Mouse (Mus musculus) right cerebral cortex, postnatal 25 days (tissue): Measurements from ENCODE around the gene Col7a1.

Experiments used
- DNase-seq: peaks from one replicate; pipeline ENCODE4 v3.0.0; 2022

The Col7a1 gene

DNA sequence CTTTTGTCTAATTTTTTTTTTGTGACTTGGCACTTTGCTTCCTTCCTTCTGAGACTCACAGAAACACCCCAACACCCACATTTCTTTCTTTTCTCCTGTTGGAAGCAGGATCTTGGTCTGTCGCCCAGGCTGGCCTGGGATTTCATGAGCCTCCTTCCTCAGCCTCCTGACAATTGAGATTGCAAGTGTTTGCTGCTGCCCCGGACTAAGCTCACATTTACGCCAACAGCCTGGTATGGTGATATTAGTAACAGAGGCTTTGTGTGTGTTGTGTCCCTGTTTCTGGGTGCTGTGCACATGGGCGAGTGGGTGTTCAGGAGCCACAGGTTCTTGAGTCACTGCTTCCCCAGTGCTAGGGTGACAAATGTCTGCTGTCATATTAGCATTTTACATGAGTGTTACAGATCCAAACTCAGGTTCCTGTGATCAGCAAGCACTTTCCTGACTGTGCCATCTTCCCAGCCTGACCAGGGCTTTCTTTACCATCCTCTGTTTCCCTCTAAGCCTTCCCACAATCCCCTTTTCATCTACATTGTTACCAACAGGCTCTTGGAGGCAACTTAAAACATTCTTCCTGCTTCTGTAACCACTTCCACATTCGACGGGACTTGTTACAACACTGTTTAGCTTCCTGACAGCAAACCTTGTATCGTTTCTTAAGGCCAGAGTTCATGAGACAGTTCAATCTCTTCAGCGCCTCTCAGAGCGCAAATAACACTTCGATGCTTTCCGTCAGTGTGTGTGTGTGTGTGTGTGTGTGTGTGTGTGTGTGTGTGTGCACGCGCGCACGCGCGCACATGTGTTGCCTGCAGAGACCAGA is 69.7 kb downstream of the Col7a1 start:
- peak; percentile 59 for DNase-seq

DNA sequence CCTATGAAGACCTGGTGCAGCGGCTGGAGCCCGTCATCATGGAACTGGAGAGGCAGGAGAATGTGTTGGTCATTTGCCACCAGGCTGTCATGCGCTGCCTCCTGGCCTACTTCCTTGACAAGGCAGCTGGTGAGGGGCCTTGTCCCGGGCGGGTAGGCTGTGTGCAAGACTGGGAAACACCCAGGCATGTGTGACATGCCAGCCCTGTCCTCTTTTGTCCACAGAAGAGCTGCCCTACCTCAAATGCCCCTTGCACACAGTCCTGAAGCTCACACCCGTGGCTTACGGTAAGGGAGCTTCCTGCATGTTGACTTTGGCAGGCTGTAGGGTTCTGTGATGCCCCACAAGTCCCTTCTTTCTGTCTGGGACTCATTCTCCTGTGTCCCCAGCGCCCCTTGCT is 74.1 kb downstream of the Col7a1 start:
- DNase-seq = no peak

DNA sequence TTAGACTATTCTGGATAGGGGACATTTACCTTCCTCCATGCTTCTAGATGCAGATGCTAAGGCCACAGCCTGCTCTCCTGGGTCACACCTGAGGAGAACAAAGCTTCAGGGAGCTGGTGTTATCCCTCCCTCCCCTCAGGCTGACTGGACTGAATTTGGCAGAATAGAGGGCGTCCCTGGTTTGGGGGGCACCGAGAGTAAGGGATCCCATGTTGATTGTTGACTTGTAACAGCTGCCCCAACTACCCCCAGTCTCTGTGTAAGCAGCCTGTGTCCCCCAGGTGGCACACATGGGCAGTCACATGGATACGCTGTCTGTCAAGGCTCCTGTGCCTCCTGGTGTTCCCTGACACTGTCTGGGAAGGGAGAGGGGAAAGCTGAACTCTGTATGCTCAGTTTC is 75.0 kb downstream of the Col7a1 start:
- DNase-seq = no peak

DNA sequence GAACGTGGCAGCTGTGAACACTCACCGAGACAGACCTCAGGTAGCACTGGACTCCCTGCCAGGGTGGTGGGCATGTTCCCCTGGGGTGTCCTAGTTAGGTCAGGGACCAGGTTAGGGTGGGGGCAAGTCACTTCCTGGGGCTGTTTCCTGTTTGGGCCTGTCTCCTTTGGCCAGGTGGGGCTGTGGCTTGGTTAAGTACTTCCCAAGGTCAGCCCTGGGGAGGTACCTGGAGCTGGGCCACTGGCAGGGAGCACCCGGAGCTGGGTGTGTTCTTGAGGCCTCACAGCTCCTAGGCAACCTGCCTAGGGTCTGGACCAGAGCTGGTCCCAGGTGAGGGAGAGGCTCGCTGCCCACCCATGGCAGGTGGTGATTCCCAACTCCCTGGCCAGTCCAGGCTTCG is 75.5 kb downstream of the Col7a1 start:
- no peak for DNase-seq

DNA sequence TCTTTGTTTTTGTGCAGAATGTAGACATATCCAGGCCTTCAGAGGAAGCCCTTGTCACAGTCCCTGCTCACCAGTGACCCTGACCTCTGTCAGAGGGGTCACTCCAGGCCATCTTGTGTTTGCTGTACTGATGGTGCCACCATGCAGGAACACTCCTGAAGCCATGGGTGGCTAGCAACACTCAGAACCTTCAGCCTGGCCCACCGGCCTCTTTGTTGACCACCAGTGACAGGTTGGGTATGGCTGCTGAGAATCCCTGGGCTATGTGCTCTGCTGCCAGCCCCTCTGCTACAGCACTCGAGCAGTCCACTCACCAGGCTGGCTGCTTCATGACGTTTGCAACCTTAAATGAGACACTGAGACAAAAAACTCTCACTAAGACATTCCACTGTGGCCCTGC is 76.9 kb downstream of the Col7a1 start:
- no peak for DNase-seq

DNA sequence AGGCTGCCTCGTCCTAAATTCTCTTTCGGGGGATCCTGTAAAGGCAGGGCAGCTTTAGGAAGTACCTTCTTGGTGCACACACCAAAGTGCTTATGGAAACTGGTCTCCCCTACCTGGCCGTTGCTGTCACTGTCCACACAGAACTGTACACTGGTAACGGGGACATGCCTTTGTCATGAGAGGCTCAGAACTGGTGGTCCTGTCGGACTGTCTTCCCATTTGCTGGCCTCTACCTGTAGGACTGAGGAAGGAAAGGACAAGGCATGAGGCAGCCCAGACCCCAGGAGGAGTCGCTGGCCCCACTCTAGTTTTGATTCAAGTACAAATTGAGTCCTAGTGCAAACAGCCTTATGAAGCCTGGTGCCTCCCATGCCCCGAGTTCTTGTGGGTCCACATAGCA is 77.6 kb downstream of the Col7a1 start:
- no peak for DNase-seq

DNA sequence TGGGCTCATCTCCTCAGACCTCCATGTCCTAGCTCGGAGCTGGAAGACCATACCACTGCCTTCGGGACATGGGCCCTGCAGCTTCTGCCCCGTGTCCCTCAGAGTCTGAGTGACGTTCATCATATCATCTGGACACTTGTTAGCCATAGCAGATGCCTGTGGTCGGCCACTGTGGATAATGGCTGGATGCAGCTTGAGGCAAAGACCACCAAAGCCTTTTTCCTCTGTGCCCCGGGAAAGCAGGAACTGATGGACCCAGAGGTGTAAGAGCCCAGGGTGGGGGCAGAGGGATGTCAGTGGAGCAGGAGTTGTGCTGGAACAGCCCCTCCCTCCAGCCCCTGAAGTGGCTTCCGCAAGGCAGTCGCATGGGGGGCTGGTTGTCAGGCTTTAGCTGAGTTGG is 78.3 kb downstream of the Col7a1 start:
- DNase-seq = no peak

DNA sequence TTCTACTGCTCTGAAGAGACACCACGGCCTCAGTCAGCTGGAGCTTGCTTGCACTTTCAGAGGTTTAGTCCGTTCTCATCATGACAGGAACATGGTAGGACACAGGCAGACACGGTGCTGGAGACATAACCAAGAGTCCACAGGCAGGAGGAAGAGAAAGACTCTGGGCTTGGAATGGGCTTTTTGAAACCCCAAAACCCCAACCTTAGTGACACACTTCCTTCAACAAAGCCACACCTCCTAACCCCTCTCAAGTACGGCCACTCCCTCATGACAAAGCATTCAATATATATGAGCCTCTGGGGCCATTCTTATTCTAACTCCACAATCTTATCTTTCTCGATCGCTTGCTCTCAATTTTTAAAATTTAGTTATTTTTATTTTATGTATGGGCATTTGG is 79.0 kb downstream of the Col7a1 start:
- DNase-seq = no peak
